Mouse (Mus musculus) adrenal gland, postnatal 36 days (tissue): ENCODE results near the gene Hpdl. TPM values are rescaled to one million over a fixed set of nuclear protein-coding genes. Genes with fewer than 3 reads are reported as not detected.

Experiments
- DNase-seq, 2 experiments: peaks; one replicate each; pipeline ENCODE4 v3.0.0; 2021; ENCODE audit warnings: mixed read lengths in 1 of 2
- total RNA-seq, 2 experiments: library from RNA; stranded (reverse); gene quantifications; 2 replicates each; pipeline ENCODE4 v1.2.3; 2021

Gene Hpdl
- total RNA-seq, 2 experiments from 2014 or later: 1.9 to 2.6 TPM

GRCm38 (mm10) chr4:116799901-116800300 is 21.6 kb downstream of the Hpdl start:
- DNase-seq: peak in 1 of 2 experiments; percentile 29

GRCm38 (mm10) chr4:116796442-116797110 is 24.9 kb downstream of the Hpdl start:
- peak; percentile 24 to 28 for DNase-seq

GRCm38 (mm10) chr4:116794273-116794672 is 27.2 kb downstream of the Hpdl start:
- no peak for DNase-seq

- DNase-seq: no peak
These were observed 29.1 kb downstream of the Hpdl start for GRCm38 (mm10) chr4:116792453-116792852.

GRCm38 (mm10) chr4:116788956-116789355 is 32.6 kb downstream of the Hpdl start:
- DNase-seq: peak; percentile 77 to 87

- peak in 1 of 2 experiments; percentile 31 for DNase-seq
These were observed 33.3 kb downstream of the Hpdl start for GRCm38 (mm10) chr4:116787985-116788760.

- no peak for DNase-seq
These were observed 34.9 kb downstream of the Hpdl start for GRCm38 (mm10) chr4:116786587-116786986.

- DNase-seq: no peak
These were observed 39.3 kb downstream of the Hpdl start for GRCm38 (mm10) chr4:116782171-116782570.

- DNase-seq: no peak
These were observed 40.1 kb downstream of the Hpdl start for GRCm38 (mm10) chr4:116781366-116781765.

GRCm38 (mm10) chr4:116780541-116780940 is 41.0 kb downstream of the Hpdl start:
- DNase-seq: no peak

- DNase-seq: no peak
These were observed 44.4 kb downstream of the Hpdl start for GRCm38 (mm10) chr4:116777079-116777478.

GRCm38 (mm10) chr4:116776391-116776790 is 45.1 kb downstream of the Hpdl start:
- DNase-seq: no peak

Other genes with a start within 250 kb of the Hpdl start
- gene Ccdc17, start 225.1 kb downstream of the Hpdl start, total RNA-seq: 10 to 100 TPM in 1 of 2 experiments, 1 to 10 TPM in 1; 9.1 to 12.1 TPM
- gene Nasp, start 193.8 kb downstream of the Hpdl start, total RNA-seq: 10 to 100 TPM; 29.8 to 35.0 TPM
- 100 to 1,000 TPM; 864 to 917 TPM for gene Akr1a1, start 170.0 kb downstream of the Hpdl start, total RNA-seq
- gene Prdx1, start 136.2 kb downstream of the Hpdl start, total RNA-seq: 100 to 1,000 TPM; 682 to 824 TPM
- 10 to 100 TPM; 32.9 to 33.5 TPM for gene Mmachc, start 113.3 kb downstream of the Hpdl start, total RNA-seq
- 10 to 100 TPM; 16.2 to 19.2 TPM for gene Ccdc163, start 113.2 kb downstream of the Hpdl start, total RNA-seq
- gene Tesk2, start 100.8 kb downstream of the Hpdl start, total RNA-seq: 1 to 10 TPM; 2.9 to 5.9 TPM
- 10 to 100 TPM; 16.9 to 20.8 TPM for gene Toe1, start 14.1 kb downstream of the Hpdl start, total RNA-seq
- gene Mutyh, start 14.0 kb downstream of the Hpdl start, total RNA-seq: 1 to 10 TPM; 2.4 to 3.2 TPM
- gene Zswim5, start 55.7 kb upstream of the Hpdl start, total RNA-seq: 1 to 10 TPM; 3.6 to 5.1 TPM
- gene Urod, start 172.7 kb upstream of the Hpdl start, total RNA-seq: 100 to 1,000 TPM in 1 of 2 experiments, 10 to 100 TPM in 1; 97.9 to 126 TPM
- 10 to 100 TPM; 22.5 to 26.9 TPM for gene Hectd3, start 173.6 kb upstream of the Hpdl start, total RNA-seq
- gene Eif2b3, start 197.7 kb upstream of the Hpdl start, total RNA-seq: 10 to 100 TPM; 29.0 to 33.6 TPM